Mouse (Mus musculus): Measurements from ENCODE around the gene Efna3. TPM values are rescaled to one million over a fixed set of nuclear protein-coding genes. Genes with fewer than 3 reads are reported as not detected.
A peak's percentile ranks its signal among the peaks of the same experiment; 100 is the strongest.

The Efna3 gene
- polyA plus RNA-seq, 1 experiment from 2014 or later: 1.6 TPM

DNA sequence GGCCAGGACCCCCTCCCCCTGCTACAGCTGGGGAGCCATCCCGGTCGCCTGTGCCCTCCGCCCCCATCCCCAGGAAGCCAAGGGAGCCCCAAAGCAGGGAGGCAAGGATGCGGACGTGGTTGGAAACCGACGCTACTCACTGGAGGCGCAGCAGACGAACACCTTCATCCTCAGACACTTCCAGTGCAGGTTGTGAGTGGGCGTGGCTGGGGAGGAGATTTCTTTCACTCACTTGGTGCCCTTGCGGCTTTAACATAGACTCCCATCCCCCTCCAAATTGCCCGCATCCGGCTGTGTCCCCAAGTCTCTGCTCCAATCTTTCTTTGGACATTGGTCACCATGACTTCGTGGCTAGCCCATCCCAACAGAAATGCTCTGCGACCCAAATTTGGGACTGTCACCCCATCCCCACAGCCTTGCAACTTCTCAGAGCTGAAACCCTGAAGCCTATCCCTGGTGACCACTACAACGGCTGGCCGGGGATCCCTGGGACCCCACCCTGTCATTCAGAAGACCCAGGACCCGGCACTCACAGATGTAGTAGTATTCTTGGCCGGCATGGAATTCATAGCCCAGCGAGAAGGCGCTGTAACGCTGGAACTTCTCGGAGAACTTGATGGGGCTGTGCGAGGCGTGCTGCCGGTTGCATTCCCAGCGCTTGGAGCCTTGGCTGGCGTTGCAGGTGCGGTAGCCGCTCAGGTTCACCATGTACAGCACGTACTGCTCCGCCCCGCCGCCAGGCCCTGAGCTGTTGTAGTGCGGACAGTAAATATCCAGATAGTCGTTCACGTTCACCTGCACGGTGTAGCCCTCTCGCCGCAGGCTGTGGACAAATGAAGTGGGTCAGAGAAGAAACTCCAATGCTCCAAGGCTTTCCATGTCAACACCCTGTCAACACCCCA, 6.6 kb downstream of the Efna3 start:
- Histone ChIP-seq H3K9me3 (ENCODE audit: control insufficient read depth) (no peaks in the 10 kb centered on the region), H3K4me1 (replicated peaks; ENCODE audit: control insufficient read depth, insufficient read depth, low read length) (peaks cover 17% of the 10 kb centered on the region; the same call in 1 of the 2 replicates), H3K27ac (ENCODE audit: low read depth, low read length) (no peak overlapping the region), H3K27me3 (replicated peaks; ENCODE audit: control insufficient read depth, insufficient read depth, low read length) (peaks cover 33% of the 10 kb centered on the region), H3K36me3 (ENCODE audit: control insufficient read depth, insufficient read depth) (no peaks in the 10 kb centered on the region), H3K9ac (ENCODE audit: low read depth, low read length) (no peak overlapping the region), H3K4me3 (ENCODE audit: low read depth, low read length) (peak overlapping the region; percentile 13), H3K4me2 (replicated peaks; ENCODE audit: low read depth) (peak overlapping the region; percentile 68)
- no peak for TF ChIP-seq CTCF (IDR thresholded peaks at IDR 0.05; ENCODE audit: low read depth)
- 11% methylated on average over 40 of the region's 40 CpGs for WGBS
- ATAC-seq: peak; percentile 12; the same call in 1 of the 2 replicates

DNA sequence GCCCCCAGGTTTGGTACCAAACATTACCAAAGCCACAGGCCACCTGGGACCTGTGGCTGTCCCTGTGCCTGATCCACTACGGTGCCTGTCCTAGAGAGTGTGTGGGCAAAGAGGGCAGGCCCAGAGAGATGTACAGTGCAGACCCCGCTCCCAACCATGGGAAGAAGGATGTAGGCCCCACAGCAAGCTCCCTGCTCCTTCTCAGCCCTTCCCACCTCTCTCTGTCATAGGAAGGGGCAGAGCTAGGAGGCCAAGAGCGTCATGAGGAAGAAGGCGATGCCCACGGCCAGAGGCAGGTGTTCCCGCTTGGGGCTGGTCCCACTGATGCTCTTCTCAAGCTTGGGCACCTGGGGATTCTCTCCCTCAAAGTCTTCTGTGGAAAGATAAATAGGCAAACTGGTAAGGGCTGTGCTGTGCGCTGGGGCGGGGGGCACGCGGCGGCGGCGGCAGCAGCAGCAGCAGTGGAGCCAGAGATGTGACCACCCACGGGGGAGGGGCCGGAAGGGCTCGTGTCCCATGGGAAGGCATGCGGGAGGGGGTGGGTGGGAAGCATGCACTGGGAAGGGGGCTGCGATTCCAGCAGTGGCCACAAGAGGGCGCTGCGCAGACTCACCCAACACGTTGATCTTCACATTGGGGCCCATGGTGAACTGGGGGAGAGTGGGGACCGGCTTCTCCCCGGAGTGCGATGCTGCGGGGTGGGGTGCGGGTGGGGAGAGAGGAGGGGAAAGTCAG, 7.4 kb downstream of the Efna3 start:
- TF ChIP-seq CTCF (IDR thresholded peaks at IDR 0.05; ENCODE audit: low read depth): peak; percentile 88
- H3K4me1 ChIP-seq (replicated peaks; ENCODE audit: control insufficient read depth, insufficient read depth, low read length): peaks cover 10% of the 10 kb centered on the region; the same call in 1 of the 2 replicates
- 0 out of 2 replicates have a peak overlapping the region, but pooled peaks have one; percentile 17 for H3K9ac ChIP-seq (ENCODE audit: low read depth, low read length)
- no peaks in the 10 kb centered on the region for H3K9me3 ChIP-seq (ENCODE audit: control insufficient read depth)
- 0 out of 2 replicates have a peak, but pooled peaks have one; percentile 5 for ATAC-seq
- peaks cover 24% of the 10 kb centered on the region for H3K27me3 ChIP-seq (replicated peaks; ENCODE audit: control insufficient read depth, insufficient read depth, low read length)
- H3K27ac ChIP-seq (ENCODE audit: low read depth, low read length): no peak overlapping the region
- H3K4me3 ChIP-seq (ENCODE audit: low read depth, low read length): peak overlapping the region; percentile 13
- peak overlapping the region; percentile 68 for H3K4me2 ChIP-seq (replicated peaks; ENCODE audit: low read depth)
- 9% methylated on average over 18 of the region's 26 CpGs for WGBS
- no peaks in the 10 kb centered on the region for H3K36me3 ChIP-seq (ENCODE audit: control insufficient read depth, insufficient read depth)

DNA sequence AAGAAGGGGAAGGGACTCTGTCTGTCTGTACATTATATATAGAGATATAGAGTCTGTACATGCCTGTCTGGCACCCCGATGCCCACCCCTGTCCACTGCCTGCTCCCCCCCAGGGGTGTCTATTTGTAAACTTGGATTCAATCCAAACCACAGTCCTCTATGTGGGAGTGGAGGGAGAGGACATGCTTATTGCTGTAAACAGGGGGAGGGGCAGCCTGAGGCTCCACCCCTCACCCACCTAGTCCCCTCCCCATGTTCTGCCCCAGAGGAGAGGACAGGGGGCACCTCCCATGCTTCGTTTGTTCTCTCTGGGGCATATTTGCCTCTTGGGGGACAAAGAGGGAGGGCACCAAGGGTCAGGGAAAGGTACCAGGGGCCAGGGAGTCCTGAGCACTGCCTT, 8.0 kb downstream of the Efna3 start:
- Histone ChIP-seq H3K9me3 (ENCODE audit: control insufficient read depth) (no peaks in the 10 kb centered on the region), H3K4me3 (ENCODE audit: low read depth, low read length) (no peak overlapping the region), H3K27ac (ENCODE audit: low read depth, low read length) (no peak overlapping the region), H3K4me2 (replicated peaks; ENCODE audit: low read depth) (peak overlapping the region; percentile 68), H3K4me1 (replicated peaks; ENCODE audit: control insufficient read depth, insufficient read depth, low read length) (peaks cover 10% of the 10 kb centered on the region; the same call in 1 of the 2 replicates), H3K9ac (ENCODE audit: low read depth, low read length) (no peak overlapping the region), H3K36me3 (ENCODE audit: control insufficient read depth, insufficient read depth) (no peaks in the 10 kb centered on the region), H3K27me3 (replicated peaks; ENCODE audit: control insufficient read depth, insufficient read depth, low read length) (peaks cover 19% of the 10 kb centered on the region)
- no peak for TF ChIP-seq CTCF (IDR thresholded peaks at IDR 0.05; ENCODE audit: low read depth)
- no peak for ATAC-seq
- 52% methylated on average over 2 of the region's 2 CpGs for whole genome bisulfite sequencing

DNA sequence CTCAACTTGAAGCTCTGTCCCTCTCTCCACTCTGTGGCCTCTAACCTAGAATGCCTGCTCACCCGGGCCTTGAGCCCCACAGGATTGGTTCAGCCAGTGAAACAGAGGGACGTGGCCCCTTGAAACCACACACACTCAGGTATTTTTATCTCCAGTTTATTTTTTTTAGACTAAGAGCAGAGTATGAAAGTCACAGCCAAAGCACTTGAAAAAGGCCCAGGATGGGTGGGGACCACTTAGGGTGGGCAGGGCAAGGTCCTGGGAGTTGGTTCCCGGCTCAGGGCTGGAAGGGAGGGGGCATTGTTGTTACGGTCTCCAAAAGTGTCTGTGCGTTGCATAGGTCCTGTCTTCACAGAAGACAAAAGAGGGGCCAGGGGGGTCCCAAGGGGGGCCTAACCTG, 8.4 kb downstream of the Efna3 start:
- 54% methylated on average over 5 of the region's 5 CpGs for WGBS
- Histone ChIP-seq H3K27me3 (replicated peaks; ENCODE audit: control insufficient read depth, insufficient read depth, low read length) (peaks cover 14% of the 10 kb centered on the region), H3K4me3 (ENCODE audit: low read depth, low read length) (no peak overlapping the region), H3K4me2 (replicated peaks; ENCODE audit: low read depth) (no peak overlapping the region), H3K36me3 (ENCODE audit: control insufficient read depth, insufficient read depth) (no peaks in the 10 kb centered on the region), H3K4me1 (replicated peaks; ENCODE audit: control insufficient read depth, insufficient read depth, low read length) (peaks cover 10% of the 10 kb centered on the region; the same call in 1 of the 2 replicates), H3K9me3 (ENCODE audit: control insufficient read depth) (no peaks in the 10 kb centered on the region), H3K27ac (ENCODE audit: low read depth, low read length) (no peak overlapping the region), H3K9ac (ENCODE audit: low read depth, low read length) (no peak overlapping the region)
- no peak for ATAC-seq
- no peak for TF ChIP-seq CTCF (IDR thresholded peaks at IDR 0.05; ENCODE audit: low read depth)

DNA sequence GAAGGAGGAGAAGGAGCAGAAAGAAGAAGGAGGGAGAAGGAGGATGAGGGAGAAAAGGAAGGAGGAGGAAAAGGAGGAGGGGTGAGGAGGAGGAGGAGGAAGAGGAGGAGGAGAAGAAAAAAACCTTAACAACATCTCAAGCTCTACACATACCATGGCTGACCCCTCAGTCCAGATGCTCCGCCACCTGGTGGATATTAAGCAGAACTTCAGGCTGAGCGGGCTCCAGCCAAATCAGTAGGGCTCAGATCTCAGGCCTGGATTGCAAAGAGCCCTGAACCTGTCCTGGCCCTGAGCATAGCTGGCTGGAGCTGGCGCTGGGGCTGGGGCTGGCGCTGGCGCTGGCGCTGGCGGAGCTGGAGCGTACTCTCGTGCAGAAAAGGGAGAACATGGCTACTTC, 14.7 kb downstream of the Efna3 start:
- no peak overlapping the region for H3K4me3 ChIP-seq (ENCODE audit: low read depth, low read length)
- peak; percentile 95 for TF ChIP-seq CTCF (IDR thresholded peaks at IDR 0.05; ENCODE audit: low read depth)
- no peak overlapping the region for H3K9ac ChIP-seq (ENCODE audit: low read depth, low read length)
- no peaks in the 10 kb centered on the region for H3K36me3 ChIP-seq (ENCODE audit: control insufficient read depth, insufficient read depth)
- H3K4me2 ChIP-seq (replicated peaks; ENCODE audit: low read depth): no peak overlapping the region
- no peaks in the 10 kb centered on the region for H3K9me3 ChIP-seq (ENCODE audit: control insufficient read depth)
- ATAC-seq: peak; percentile 40; the same call in 1 of the 2 replicates
- no peaks in the 10 kb centered on the region for H3K27me3 ChIP-seq (replicated peaks; ENCODE audit: control insufficient read depth, insufficient read depth, low read length)
- 5% methylated on average over 9 of the region's 9 CpGs for WGBS
- no peaks in the 10 kb centered on the region; the same call in 1 of the 2 replicates for H3K4me1 ChIP-seq (replicated peaks; ENCODE audit: control insufficient read depth, insufficient read depth, low read length)
- H3K27ac ChIP-seq (ENCODE audit: low read depth, low read length): no peak overlapping the region

Measured in intestine, postnatal 0 days (tissue).